Mouse (Mus musculus): Measurements from ENCODE around the gene Sort1.

GRCm38 (mm10) chr3:108325521-108325920 is 41.6 kb downstream of the Sort1 start:
- TF ChIP-seq CHD2 (IDR thresholded peaks at IDR 0.05; ENCODE audit: low read depth, low read length): no peak
- no peak for TF ChIP-seq HCFC1 (IDR thresholded peaks at IDR 0.05; ENCODE audit: borderline replicate concordance, insufficient read depth, low read length)
- no peak for TF ChIP-seq ZC3H11A (IDR thresholded peaks at IDR 0.05; ENCODE audit: borderline replicate concordance, low read depth, low read length)
- TF ChIP-seq MAFK (IDR thresholded peaks at IDR 0.05; ENCODE audit: insufficient read depth, low read depth, low read length): no peak
- no peak for TF ChIP-seq ZNF384 (IDR thresholded peaks at IDR 0.05; ENCODE audit: low read depth, low read length)
